Mouse (Mus musculus) megakaryocyte, embryonic 14.5 days (primary cell): ENCODE data around the gene Golga2. TPM values are rescaled to one million over a fixed set of nuclear protein-coding genes. Genes with fewer than 3 reads are reported as not detected.

Experiments
- H3K27me3 ChIP-seq: replicated peaks from 2 replicates; pipeline ENCODE3; 2012; ENCODE audit warnings: inconsistent platforms
- H3K36me3 ChIP-seq: replicated peaks from 2 replicates; pipeline ENCODE3; 2012; ENCODE audit warnings: low read length, inconsistent platforms, mixed read lengths
- H3K4me1 ChIP-seq: 2 replicates; pipeline ENCODE4 v1.6.1; 2012; ENCODE audit warnings: inconsistent platforms
- H3K4me3 ChIP-seq: replicated peaks from 2 replicates; pipeline ENCODE3; 2012; ENCODE audit warnings: moderate library complexity, mild to moderate bottlenecking, inconsistent platforms
- H3K9me3 ChIP-seq: 2 replicates; pipeline ENCODE4 v1.6.1; 2012; ENCODE audit warnings: inconsistent platforms
- FLI1 ChIP-seq: IDR thresholded peaks from 2 replicates; pipeline ENCODE4 v1.6.1; 2012; ENCODE audit warnings: low read length, inconsistent platforms, mixed read lengths
- GATA1 ChIP-seq: IDR thresholded peaks from 3 replicates; pipeline ENCODE4 v1.6.1; 2012; ENCODE audit warnings: mixed read lengths, low read length, inconsistent platforms, borderline replicate concordance
- polyA plus RNA-seq: library from polyadenylated mRNA; stranded (reverse); fragments of >175 nt; gene quantifications from 2 replicates; pipeline ENCODE4 v1.2.3, GENCODE M21; 2012; ENCODE audit warnings: low replicate concordance; ENCODE audit not compliant: insufficient read depth

Gene Golga2
- polyA plus RNA-seq, 1 experiment: 26.0 TPM

DNA sequence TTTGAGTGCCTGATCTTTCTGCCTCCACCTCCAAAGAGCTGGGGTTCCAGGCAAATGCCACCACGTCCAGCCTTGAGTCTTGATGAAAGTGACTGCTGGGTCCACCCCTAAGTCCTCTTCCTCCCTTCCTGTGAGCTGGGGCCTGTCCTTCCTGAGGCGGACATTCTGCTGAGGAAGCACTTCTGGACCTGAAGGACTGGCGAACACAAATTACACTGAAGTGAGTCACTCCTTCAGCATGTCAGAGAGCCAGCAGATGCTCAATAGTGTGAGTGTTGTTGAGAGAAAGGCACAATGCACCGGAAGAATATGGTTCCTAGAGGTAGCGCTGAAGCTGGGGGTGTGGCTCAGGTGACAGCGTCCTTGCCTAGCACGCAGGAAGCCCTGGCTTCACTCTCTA, 38.2 kb downstream of the Golga2 start:
- Histone ChIP-seq H3K4me1 (peaks cover 12% of the 10 kb centered on the region), H3K27me3 (peaks cover 75% of the 10 kb centered on the region), H3K36me3 (no peaks in the 10 kb centered on the region), H3K9me3 (no peaks in the 10 kb centered on the region), H3K4me3 (no peak overlapping the region)
- TF ChIP-seq FLI1 (no peak), GATA1 (no peak)

DNA sequence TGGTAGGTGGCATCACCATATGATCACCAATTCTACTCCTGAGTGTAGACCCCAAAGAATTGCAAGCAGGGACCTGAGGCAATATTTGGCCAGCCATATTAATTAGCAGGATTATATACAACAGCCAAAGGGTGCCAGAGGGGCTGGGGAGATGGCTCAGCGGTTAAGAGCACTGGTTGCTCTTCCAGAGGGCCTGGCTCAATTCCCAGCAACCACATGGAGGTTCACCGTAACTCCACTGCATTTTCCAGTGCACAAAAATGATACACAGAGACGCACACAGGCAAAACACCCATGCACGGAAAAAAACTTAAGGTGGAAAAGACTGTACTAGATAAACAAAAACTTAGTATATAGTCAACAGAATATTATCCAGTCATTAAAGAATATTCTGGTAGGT, 40.0 kb downstream of the Golga2 start:
- TF ChIP-seq FLI1: no peak
- no peak for TF ChIP-seq GATA1
- Histone ChIP-seq H3K27me3 (peaks cover 77% of the 10 kb centered on the region), H3K9me3 (no peaks in the 10 kb centered on the region), H3K36me3 (no peaks in the 10 kb centered on the region), H3K4me3 (no peak overlapping the region), H3K4me1 (peaks cover 8% of the 10 kb centered on the region)

DNA sequence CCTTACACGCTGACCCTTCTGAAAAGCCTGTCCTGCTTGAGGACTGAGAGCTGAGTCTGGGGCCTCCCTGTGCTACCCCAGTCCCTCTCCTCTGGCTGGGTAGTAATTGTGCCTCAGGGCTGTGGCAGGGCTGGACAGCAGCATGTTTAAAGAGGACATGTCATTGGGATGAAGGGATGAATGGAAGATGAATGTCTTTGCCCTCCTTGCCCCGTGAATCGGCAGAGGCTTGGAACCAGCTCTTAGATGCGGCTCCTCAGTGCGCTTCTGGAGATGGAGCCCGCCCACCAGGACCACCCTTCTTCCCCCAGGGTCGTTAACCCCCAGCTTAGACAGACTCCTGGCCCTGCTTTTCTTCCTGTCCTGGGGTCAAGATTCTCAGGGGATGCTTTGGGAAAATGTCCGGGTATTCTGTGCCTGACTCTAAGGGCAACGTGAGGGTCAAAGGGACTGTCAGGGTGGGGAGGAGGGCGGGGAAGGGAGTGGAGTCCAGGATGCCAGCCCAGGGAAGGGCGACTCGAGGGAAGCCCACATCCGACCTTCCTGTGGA, 41.8 kb downstream of the Golga2 start:
- H3K27me3 ChIP-seq: peaks cover 83% of the 10 kb centered on the region

DNA sequence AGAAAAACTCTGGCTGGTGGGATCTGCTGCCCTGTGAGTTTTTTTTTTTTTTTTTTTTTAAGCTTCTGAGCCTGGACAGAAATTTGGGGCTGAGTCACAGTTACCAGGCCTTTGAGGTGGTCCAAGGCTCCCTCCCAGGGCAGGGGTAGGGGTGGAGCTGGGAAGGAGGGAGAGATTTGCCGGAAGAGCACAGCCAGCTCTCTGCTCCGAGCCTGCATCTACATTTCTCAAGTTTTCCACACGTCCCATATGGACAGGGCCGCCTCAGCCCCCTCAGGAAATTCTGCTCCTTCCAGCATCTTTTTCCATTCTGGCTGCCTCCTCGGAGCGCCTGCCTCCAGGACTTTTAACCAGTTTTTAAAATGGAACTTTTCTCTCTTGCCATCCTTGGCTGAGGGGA, 42.3 kb downstream of the Golga2 start:
- Histone ChIP-seq H3K4me3 (no peak overlapping the region), H3K4me1 (peaks cover 8% of the 10 kb centered on the region), H3K36me3 (no peaks in the 10 kb centered on the region), H3K9me3 (no peaks in the 10 kb centered on the region), H3K27me3 (peaks cover 86% of the 10 kb centered on the region)
- TF ChIP-seq FLI1 (no peak), GATA1 (no peak)

More for the DNA sequence above, 41.8 kb downstream of the Golga2 start:
- no peaks in the 10 kb centered on the region for H3K9me3 ChIP-seq
- H3K36me3 ChIP-seq: no peaks in the 10 kb centered on the region
- TF ChIP-seq GATA1 (no peak), FLI1 (no peak)
- peaks cover 8% of the 10 kb centered on the region for H3K4me1 ChIP-seq
- no peak overlapping the region for H3K4me3 ChIP-seq

GRCm38 (mm10) chr2:32332159-32332558, 45.0 kb downstream of the Golga2 start:
- no peaks in the 10 kb centered on the region for H3K9me3 ChIP-seq
- no peak overlapping the region for H3K4me3 ChIP-seq
- no peaks in the 10 kb centered on the region for H3K36me3 ChIP-seq
- peaks cover 93% of the 10 kb centered on the region for H3K27me3 ChIP-seq
- peaks cover 8% of the 10 kb centered on the region for H3K4me1 ChIP-seq
- TF ChIP-seq GATA1 (no peak), FLI1 (no peak)

DNA sequence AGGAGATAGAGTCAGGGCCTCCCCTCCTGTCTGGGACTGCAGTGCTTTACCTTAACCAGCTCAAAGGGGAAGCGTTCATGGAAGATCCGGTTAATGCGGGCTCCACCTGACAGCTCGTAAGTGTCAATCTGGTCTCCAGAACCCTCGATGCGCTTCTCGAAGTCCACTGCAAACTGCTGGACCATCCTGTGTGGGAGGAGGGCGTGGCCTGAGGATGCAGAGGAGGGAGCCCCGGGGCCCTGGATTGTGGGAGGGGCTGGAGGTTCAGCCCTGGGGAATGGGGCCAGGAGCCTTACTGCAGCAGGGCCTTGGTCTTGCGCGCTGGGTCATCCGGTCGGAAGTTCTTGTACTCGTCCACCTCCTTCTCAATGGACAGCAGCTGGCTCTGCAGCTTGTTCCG, 48.7 kb downstream of the Golga2 start:
- Histone ChIP-seq H3K36me3 (no peaks in the 10 kb centered on the region), H3K4me1 (peaks cover 8% of the 10 kb centered on the region), H3K27me3 (peaks cover 83% of the 10 kb centered on the region), H3K9me3 (peaks cover 6% of the 10 kb centered on the region), H3K4me3 (no peak overlapping the region)
- TF ChIP-seq FLI1 (no peak), GATA1 (no peak)

- TF ChIP-seq GATA1 (no peak), FLI1 (no peak)
- peaks cover 6% of the 10 kb centered on the region for H3K9me3 ChIP-seq
- peaks cover 79% of the 10 kb centered on the region for H3K27me3 ChIP-seq
- H3K4me1 ChIP-seq: peaks cover 12% of the 10 kb centered on the region
- H3K36me3 ChIP-seq: no peaks in the 10 kb centered on the region
- H3K4me3 ChIP-seq: no peak overlapping the region
These were observed 52.9 kb downstream of the Golga2 start for GRCm38 (mm10) chr2:32339912-32340642.

GRCm38 (mm10) chr2:32340836-32341633, 53.9 kb downstream of the Golga2 start:
- Histone ChIP-seq H3K36me3 (no peaks in the 10 kb centered on the region), H3K4me1 (peaks cover 7% of the 10 kb centered on the region), H3K9me3 (peaks cover 6% of the 10 kb centered on the region), H3K4me3 (no peak overlapping the region), H3K27me3 (peaks cover 73% of the 10 kb centered on the region)
- no peak for TF ChIP-seq FLI1

DNA sequence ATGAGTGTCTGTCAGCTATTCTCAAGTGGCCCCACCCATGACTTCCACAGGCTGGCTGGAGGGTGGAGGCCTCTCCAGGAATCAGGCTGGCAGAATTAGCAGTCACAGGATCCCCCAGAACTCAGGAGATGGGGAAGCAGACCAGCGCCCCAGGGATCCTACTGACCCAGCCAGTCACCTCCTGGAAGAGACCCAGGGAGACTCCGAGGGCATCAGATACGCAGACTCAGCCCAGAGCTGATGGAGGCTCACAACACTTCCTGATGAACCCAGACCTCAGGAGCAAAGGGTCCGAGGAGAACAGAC, 54.4 kb downstream of the Golga2 start:
- Histone ChIP-seq H3K4me1 (peaks cover 4% of the 10 kb centered on the region; the same call in 1 of the 2 replicates), H3K36me3 (no peaks in the 10 kb centered on the region), H3K27me3 (peaks cover 68% of the 10 kb centered on the region), H3K9me3 (peaks cover 6% of the 10 kb centered on the region), H3K4me3 (no peak overlapping the region)
- TF ChIP-seq GATA1 (no peak), FLI1 (no peak)

DNA sequence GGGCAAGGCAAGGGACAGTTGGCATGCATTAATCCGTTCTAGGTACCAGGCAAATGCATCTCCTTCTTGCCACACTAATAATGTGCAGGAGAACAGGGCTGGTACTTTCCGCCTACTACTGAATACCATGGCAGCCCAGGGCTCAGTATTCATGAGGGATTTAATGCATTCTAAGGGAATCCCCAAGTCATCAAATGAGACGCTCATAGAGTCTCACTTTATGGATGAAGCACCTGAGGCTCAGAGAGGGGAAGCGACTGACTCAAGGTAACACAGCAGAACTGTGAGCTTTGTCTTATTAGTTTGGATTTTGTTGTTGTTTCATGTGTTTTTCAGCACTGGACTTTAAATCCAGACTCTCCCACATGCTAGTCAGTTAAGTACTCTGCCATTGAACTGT, 54.9 kb downstream of the Golga2 start:
- Histone ChIP-seq H3K4me3 (no peak overlapping the region), H3K36me3 (no peaks in the 10 kb centered on the region), H3K9me3 (peaks cover 6% of the 10 kb centered on the region), H3K4me1 (peaks cover 4% of the 10 kb centered on the region; the same call in 1 of the 2 replicates), H3K27me3 (peaks cover 68% of the 10 kb centered on the region)
- TF ChIP-seq GATA1 (no peak), FLI1 (no peak)
